Mouse (Mus musculus): ENCODE results near the gene Tecta. TPM values are rescaled to one million over a fixed set of nuclear protein-coding genes. Genes with fewer than 3 reads are reported as not detected.

Gene Tecta
- total RNA-seq (2021), result 0.11 and 0.22 TPM in 2 replicates
- long read RNA-seq, experiment 1, result 0 reads
- long read RNA-seq, experiment 2, result 0 reads

GRCm38 (mm10) chr9:42399829-42400228 is at the start of gene Tecta:
Gene Tecta (minus strand): TSS chr9:42399929.
- DNase-seq, result no peak

- no peak for DNase-seq
Observed at GRCm38 (mm10) chr9:42449043-42449442, 49.3 kb upstream of the Tecta start.

GRCm38 (mm10) chr9:42442100-42442499 is 42.4 kb upstream of the Tecta start:
- DNase-seq, result no peak

GRCm38 (mm10) chr9:42441234-42441633 is 41.5 kb upstream of the Tecta start:
- DNase-seq, result no peak

- DNase-seq, result no peak
Observed at GRCm38 (mm10) chr9:42439446-42439845, 39.7 kb upstream of the Tecta start.

- DNase-seq, result no peak
Observed at GRCm38 (mm10) chr9:42432155-42432554, 32.4 kb upstream of the Tecta start.

GRCm38 (mm10) chr9:42431606-42432005 is 31.9 kb upstream of the Tecta start:
- DNase-seq, result no peak

- DNase-seq, result peak; percentile 28
Observed at GRCm38 (mm10) chr9:42428060-42428924, 28.6 kb upstream of the Tecta start.

- DNase-seq, result no peak
Observed at GRCm38 (mm10) chr9:42426661-42427358, 27.1 kb upstream of the Tecta start.

GRCm38 (mm10) chr9:42423649-42424048 is 23.9 kb upstream of the Tecta start:
- no peak for DNase-seq

- peak; percentile 15 for DNase-seq
Observed at GRCm38 (mm10) chr9:42419687-42420086, 20.0 kb upstream of the Tecta start.

GRCm38 (mm10) chr9:42418786-42419185 is 19.1 kb upstream of the Tecta start:
- DNase-seq, result no peak

GRCm38 (mm10) chr9:42417352-42417952 is 17.7 kb upstream of the Tecta start:
- DNase-seq, result peak; percentile 32

- no peak for DNase-seq
Observed at GRCm38 (mm10) chr9:42415184-42415583, 15.5 kb upstream of the Tecta start.

GRCm38 (mm10) chr9:42413345-42413744 is 13.6 kb upstream of the Tecta start:
- DNase-seq, result no peak

- DNase-seq, result no peak
Observed at GRCm38 (mm10) chr9:42411296-42411695, 11.6 kb upstream of the Tecta start.

- DNase-seq, result no peak
Observed at GRCm38 (mm10) chr9:42405736-42406135, 6.0 kb upstream of the Tecta start.

GRCm38 (mm10) chr9:42401486-42401885 is 1.8 kb upstream of the Tecta start:
- DNase-seq, result no peak

- DNase-seq, result no peak
Observed at GRCm38 (mm10) chr9:42396141-42396540, 3.6 kb downstream of the Tecta start.

GRCm38 (mm10) chr9:42394903-42395302 is 4.8 kb downstream of the Tecta start:
- DNase-seq, result no peak

GRCm38 (mm10) chr9:42394321-42394720 is 5.4 kb downstream of the Tecta start:
- DNase-seq, result no peak

- DNase-seq, result no peak
Observed at GRCm38 (mm10) chr9:42392927-42393326, 6.8 kb downstream of the Tecta start.

GRCm38 (mm10) chr9:42388490-42388889 is 11.2 kb downstream of the Tecta start:
- DNase-seq, result no peak

All from adrenal gland, postnatal 14 days (tissue).